Mouse (Mus musculus) MEL (cell line): ENCODE results near the gene S100a6. TPM values are rescaled to one million over a fixed set of nuclear protein-coding genes. Genes with fewer than 3 reads are reported as not detected.

Experiments
- DNase-seq: peaks from one replicate; pipeline ENCODE4 v3.0.0; 2011; ENCODE audit warnings: low read depth, low spot score
- H3K27ac ChIP-seq: 2 replicates; pipeline ENCODE4 v1.5.1; 2012; ENCODE audit warnings: low read depth, mild to moderate bottlenecking, control low read depth, low read length, moderate library complexity; ENCODE audit not compliant: control insufficient read depth
- H3K27me3 ChIP-seq, 2 experiments: fragments of 150-350 bp in 1 of 2; sonication (generic) in 1 of 2; 2 replicates each; pipeline ENCODE4 v1.6.1; 2012; ENCODE audit warnings: low read length in 2 of 2, mild to moderate bottlenecking in 2 of 2, improper control_type of control experiment in 1 of 2, moderate library complexity in 1 of 2; ENCODE audit not compliant: insufficient read depth in 2 of 2, control insufficient read depth in 1 of 2
- H3K36me3 ChIP-seq, 2 experiments: 2 replicates each; pipeline ENCODE4 v1.6.1; 2012 to 2014; ENCODE audit warnings: low read length in 2 of 2, improper control_type of control experiment in 1 of 2, inconsistent platforms in 1 of 2, mild to moderate bottlenecking in 1 of 2; ENCODE audit not compliant: insufficient read depth in 2 of 2, control insufficient read depth in 1 of 2
- H3K4me1 ChIP-seq, 2 experiments: fragments of 150-350 bp in 1 of 2; sonication (generic) in 1 of 2; 2 replicates each; pipeline ENCODE4 v1.6.1; 2012; ENCODE audit warnings: low read length in 2 of 2, improper control_type of control experiment in 1 of 2, mild to moderate bottlenecking in 1 of 2; ENCODE audit not compliant: insufficient read depth in 2 of 2, control insufficient read depth in 1 of 2
- H3K4me3 ChIP-seq, 2 experiments: fragments of 150-350 bp in 1 of 2; sonication (generic) in 1 of 2; 2 replicates each; pipeline ENCODE4 v1.5.1; 2012; ENCODE audit warnings: low read depth in 2 of 2, low read length in 2 of 2, mild to moderate bottlenecking in 2 of 2, moderate library complexity in 2 of 2, control low read depth in 1 of 2, improper control_type of control experiment in 1 of 2; ENCODE audit not compliant: control insufficient read depth in 1 of 2, insufficient read depth in 1 of 2
- H3K79me2 ChIP-seq: 2 replicates; pipeline ENCODE4 v1.6.1; 2012; ENCODE audit warnings: mild to moderate bottlenecking, low read length, moderate library complexity; ENCODE audit not compliant: control insufficient read depth, poor library complexity, insufficient read depth
- H3K9ac ChIP-seq: 2 replicates; pipeline ENCODE4 v1.6.1; 2012; ENCODE audit warnings: low read depth, mild to moderate bottlenecking, control low read depth, low read length, moderate library complexity; ENCODE audit not compliant: control insufficient read depth, poor library complexity, severe bottlenecking
- H3K9me3 ChIP-seq: fragments of 150-350 bp; sonication (generic); replicated peaks from 2 replicates; pipeline ENCODE4 v1.6.1; 2012; ENCODE audit warnings: mild to moderate bottlenecking, low read length, improper control_type of control experiment, moderate library complexity; ENCODE audit not compliant: insufficient read depth
- CHD1 ChIP-seq: IDR thresholded peaks from 2 replicates; pipeline ENCODE4 v1.6.1; 2012; ENCODE audit warnings: low read depth, mild to moderate bottlenecking, inconsistent platforms, low read length, improper control_type of control experiment
- GABPA ChIP-seq: IDR thresholded peaks from 2 replicates; pipeline ENCODE4 v1.6.1; 2012; ENCODE audit warnings: low read depth, mild to moderate bottlenecking, inconsistent platforms, low read length, improper control_type of control experiment, moderate library complexity
- JUND ChIP-seq: IDR thresholded peaks from 2 replicates; pipeline ENCODE4 v1.6.1; 2011; ENCODE audit warnings: low read depth, mild to moderate bottlenecking, improper control_type of control experiment, low read length
- KAT2A ChIP-seq: conservative IDR thresholded peaks from 2 replicates; pipeline ENCODE4 v1.6.1; 2012; ENCODE audit warnings: low read depth, low read length, improper control_type of control experiment, inconsistent platforms
- MAFK ChIP-seq: IDR thresholded peaks from 2 replicates; pipeline ENCODE4 v1.6.1; 2011; ENCODE audit warnings: low read depth, mild to moderate bottlenecking, low read length, improper control_type of control experiment, borderline replicate concordance
- MAX ChIP-seq: IDR thresholded peaks from 2 replicates; pipeline ENCODE4 v1.6.1; 2011; ENCODE audit warnings: low read length, improper control_type of control experiment
- MEF2A ChIP-seq: IDR thresholded peaks from 2 replicates; pipeline ENCODE4 v1.6.1; 2014; ENCODE audit warnings: low read depth, mild to moderate bottlenecking, inconsistent platforms, low read length, improper control_type of control experiment; ENCODE audit not compliant: poor library complexity, insufficient replicate concordance, severe bottlenecking; ENCODE audit errors: extremely low read depth
- MXI1 ChIP-seq: IDR thresholded peaks from 2 replicates; pipeline ENCODE4 v1.6.1; 2011; ENCODE audit warnings: mild to moderate bottlenecking, low read depth, low read length, improper control_type of control experiment
- NRF1 ChIP-seq: IDR thresholded peaks from 2 replicates; pipeline ENCODE4 v1.6.1; 2014; ENCODE audit warnings: low read depth, mild to moderate bottlenecking, inconsistent platforms, low read length, improper control_type of control experiment, moderate library complexity; ENCODE audit not compliant: poor library complexity, insufficient read depth, severe bottlenecking
- POLR2A ChIP-seq, 2 experiments: IDR thresholded peaks; 2 replicates each; pipeline ENCODE4 v1.6.1; 2011 to 2012; ENCODE audit warnings: low read length in 2 of 2, mild to moderate bottlenecking in 2 of 2, control low read depth in 1 of 2, improper control_type of control experiment in 1 of 2, low read depth in 1 of 2, moderate library complexity in 1 of 2; ENCODE audit not compliant: control insufficient read depth in 1 of 2, insufficient read depth in 1 of 2, poor library complexity in 1 of 2
- POLR2AphosphoS2 ChIP-seq: IDR thresholded peaks from 2 replicates; pipeline ENCODE4 v1.6.1; 2011; ENCODE audit warnings: low read length, improper control_type of control experiment
- POLR2AphosphoS5 ChIP-seq: IDR thresholded peaks from 2 replicates; pipeline ENCODE4 v1.6.1; 2012; ENCODE audit warnings: low read depth, borderline replicate concordance, mild to moderate bottlenecking, inconsistent platforms, low read length, moderate library complexity, mixed read lengths
- RAD21 ChIP-seq: IDR thresholded peaks from 2 replicates; pipeline ENCODE4 v1.6.1; 2011; ENCODE audit warnings: mild to moderate bottlenecking, low read depth, low read length, improper control_type of control experiment
- SIN3A ChIP-seq: IDR thresholded peaks from 2 replicates; pipeline ENCODE4 v1.6.1; 2012; ENCODE audit warnings: low read length, improper control_type of control experiment, inconsistent platforms
- SMC3 ChIP-seq: IDR thresholded peaks from 2 replicates; pipeline ENCODE4 v1.6.1; 2011; ENCODE audit warnings: low read depth, low read length, improper control_type of control experiment
- USF1 ChIP-seq: IDR thresholded peaks from 2 replicates; pipeline ENCODE4 v1.6.1; 2014; ENCODE audit warnings: low read depth, mild to moderate bottlenecking, inconsistent platforms, low read length, improper control_type of control experiment, moderate library complexity
- USF2 ChIP-seq, 2 experiments: IDR thresholded peaks; 2 replicates each; pipeline ENCODE4 v1.6.1; 2011 to 2012; ENCODE audit warnings: improper control_type of control experiment in 2 of 2, low read length in 2 of 2, borderline replicate concordance in 1 of 2, inconsistent platforms in 1 of 2, low read depth in 1 of 2, mild to moderate bottlenecking in 1 of 2; ENCODE audit not compliant: insufficient read depth in 1 of 2
- ZC3H11A ChIP-seq: IDR thresholded peaks from 2 replicates; pipeline ENCODE4 v1.6.1; 2012; ENCODE audit warnings: low read depth, mild to moderate bottlenecking, inconsistent platforms, low read length, improper control_type of control experiment
- ZMIZ1 ChIP-seq: IDR thresholded peaks from 2 replicates; pipeline ENCODE4 v1.6.1; 2012; ENCODE audit warnings: low read depth, mild to moderate bottlenecking, inconsistent platforms, low read length, improper control_type of control experiment, moderate library complexity
- polyA plus RNA-seq, 2 experiments: library from polyadenylated mRNA; stranded (reverse) in 1 of 2; unstranded in 1 of 2; fragments of >175 nt in 1 of 2; fragments of >200 nt in 1 of 2; gene quantifications; 2 replicates each; pipeline versions ENCODE4 v1.2.1 to v1.2.4; 2012; ENCODE audit warnings: low replicate concordance in 2 of 2, low read depth in 1 of 2; ENCODE audit not compliant: insufficient read length in 2 of 2, insufficient read depth in 1 of 2, missing spikeins in 1 of 2
- total RNA-seq: library from RNA; depleted of rRNA; stranded (reverse); fragments of 300-350 nt; gene quantifications from 2 replicates; pipeline ENCODE4 v1.2.3, GENCODE M21; 2012

The S100a6 gene
- total and polyA plus RNA-seq, 3 experiments = 0.85 to 4.7 TPM; not detected in 1

DNA sequence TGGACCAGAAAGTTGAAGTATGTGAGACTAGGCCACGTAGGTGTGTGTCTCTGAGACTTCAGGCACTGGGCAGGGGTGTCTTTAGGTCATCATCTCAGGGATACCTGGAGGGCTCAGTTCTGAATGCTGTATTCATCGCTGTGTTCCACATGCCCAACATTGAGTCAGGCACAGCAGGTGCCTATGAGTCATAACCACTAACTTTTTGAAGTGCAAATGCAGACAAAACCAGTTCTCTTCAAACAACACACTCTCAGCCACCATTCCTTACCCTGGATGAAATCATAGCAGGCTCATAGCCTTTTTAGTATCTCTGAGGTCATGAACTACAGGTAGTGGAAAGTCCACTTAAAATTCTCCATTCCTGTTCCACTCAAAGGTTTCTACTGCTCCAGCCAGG lies 16.6 kb downstream of the S100a6 start:
- Histone ChIP-seq H3K36me3 (no peaks in the 10 kb centered on the region), H3K79me2 (no peaks in the 10 kb centered on the region), H3K27me3 (peaks cover 13 to 18% of the 10 kb centered on the region in 2 experiments), H3K9ac (no peak overlapping the region), H3K4me1 (no peaks in the 10 kb centered on the region), H3K4me3 (no peak overlapping the region), H3K9me3 (no peaks in the 10 kb centered on the region), H3K27ac (no peak overlapping the region)
- no peak for TF ChIP-seq ZC3H11A
- TF ChIP-seq CHD1 = no peak
- TF ChIP-seq MXI1 = no peak
- TF ChIP-seq POLR2AphosphoS5 = no peak
- no peak for TF ChIP-seq GABPA
- no peak for TF ChIP-seq JUND
- no peak for TF ChIP-seq ZMIZ1
- TF ChIP-seq USF2 (IDR thresholded peaks at IDR 0.05; ENCODE audit: borderline replicate concordance in 1 of 2, insufficient read depth in 1 of 2, low read depth in 1 of 2, low read length in 2 of 2) = no peak
- TF ChIP-seq RAD21 = no peak
- no peak for TF ChIP-seq KAT2A
- TF ChIP-seq POLR2A (IDR thresholded peaks at IDR 0.05; ENCODE audit: control insufficient read depth in 1 of 2, insufficient read depth in 1 of 2, low read depth in 1 of 2, low read length in 2 of 2, poor library complexity in 1 of 2) = no peak
- no peak for TF ChIP-seq SMC3
- no peak for DNase-seq

DNA sequence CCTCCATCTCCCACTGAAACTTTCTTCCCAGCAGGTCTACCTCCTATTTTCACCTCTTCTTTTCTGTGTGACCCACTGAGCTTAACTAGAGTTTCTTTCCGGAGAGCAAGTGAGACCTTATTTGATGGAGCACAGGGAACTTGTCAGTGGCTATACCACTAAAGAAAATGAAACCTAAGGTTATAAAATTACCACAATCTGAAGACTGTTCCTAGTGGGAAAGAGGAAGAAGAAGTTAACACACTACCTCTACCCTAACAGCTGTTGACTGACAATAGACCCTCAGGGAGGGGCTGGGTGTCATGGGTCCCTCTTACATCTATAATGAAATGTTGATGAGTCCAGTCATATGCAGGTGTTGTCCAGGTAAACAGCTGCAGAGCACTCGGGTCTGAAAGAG lies 19.3 kb downstream of the S100a6 start:
- DNase-seq = no peak
- Histone ChIP-seq H3K27me3 (peaks cover 8 to 10% of the 10 kb centered on the region in 2 experiments), H3K9me3 (no peaks in the 10 kb centered on the region), H3K79me2 (no peaks in the 10 kb centered on the region), H3K36me3 (no peaks in the 10 kb centered on the region), H3K27ac (no peak overlapping the region), H3K4me3 (no peak overlapping the region), H3K9ac (no peak overlapping the region), H3K4me1 (no peaks in the 10 kb centered on the region)
- TF ChIP-seq MAFK (no peak), NRF1 (no peak), USF1 (no peak), KAT2A (no peak), POLR2AphosphoS2 (no peak), MEF2A (no peak), RAD21 (no peak), SIN3A (no peak), MAX (no peak), POLR2AphosphoS5 (no peak)
